ENCODE assay signal across 19 mouse cellular contexts in genomic region chr1:39234815-39235449, GRCm38 (mm10). TPM values are rescaled to one million over a fixed set of nuclear protein-coding genes. Genes with fewer than 3 reads are reported as not detected.
DNase-seq lines count a peak whose midpoint lies in the region; ATAC-seq and TF ChIP-seq lines count a peak whose summit lies in the region.
"Had no signal": no experiment of that assay in that cellular context is flagged by ENCODE, and none has a peak within 500 bp of the region (broad histone marks: within the 10 kb centered on the region; RNA-seq: fewer than 3 reads in every experiment).

No protein-coding gene starts in this region.

- no peaks in the 10 kb centered on the region for H3K27me3 ChIP-seq in kidney, embryonic 14.5 days (ENCODE audit: control insufficient read depth, insufficient read depth, low read length)
- no peaks in the 10 kb centered on the region for H3K27me3 ChIP-seq in intestine, embryonic 15.5 days (replicated peaks)
- H3K27me3 ChIP-seq in stomach, postnatal 0 days (ENCODE audit: control insufficient read depth, insufficient read depth, low read length) = no peaks in the 10 kb centered on the region
- no peaks in the 10 kb centered on the region for H3K27me3 ChIP-seq in kidney, embryonic 16.5 days (ENCODE audit: insufficient read depth, low read length)
- no peaks in the 10 kb centered on the region for H3K27me3 ChIP-seq in hindbrain, embryonic 12.5 days
- H3K27me3 ChIP-seq: forebrain, embryonic 12.5 days had no signal

- H3K4me2 ChIP-seq in kidney, embryonic 14.5 days (replicated peaks; ENCODE audit: low read depth, low read length) = no peak overlapping the region
- no peak overlapping the region; the same call in 1 of the 2 replicates for H3K4me2 ChIP-seq in intestine, embryonic 15.5 days (replicated peaks)
- H3K4me2 ChIP-seq in stomach, postnatal 0 days (replicated peaks; ENCODE audit: low read depth) = no peak overlapping the region
- H3K4me2 ChIP-seq in kidney, embryonic 16.5 days (replicated peaks; ENCODE audit: low read depth, low read length) = no peak overlapping the region
- H3K4me2 ChIP-seq in hindbrain, embryonic 12.5 days (replicated peaks) = no peak overlapping the region
- H3K4me2 ChIP-seq: forebrain, embryonic 12.5 days; liver, embryonic 11.5 days had no signal

- 0 out of 2 replicates have a peak, but pooled peaks have one; percentile 35 for ATAC-seq in kidney, embryonic 14.5 days (ENCODE audit: low FRiP score, low TSS enrichment)
- peak; percentile 88 for ATAC-seq in intestine, embryonic 15.5 days
- peak; percentile 80 for ATAC-seq in stomach, postnatal 0 days (ENCODE audit: low FRiP score, low TSS enrichment)
- no peak for ATAC-seq in kidney, embryonic 16.5 days (ENCODE audit: low FRiP score, low TSS enrichment)
- ATAC-seq in hindbrain, embryonic 12.5 days (ENCODE audit: low FRiP score) = no peak

- H3K9ac ChIP-seq in kidney, embryonic 14.5 days (ENCODE audit: low read depth, low read length) = no peak overlapping the region
- no peak overlapping the region for H3K9ac ChIP-seq in intestine, embryonic 15.5 days
- no peak overlapping the region for H3K9ac ChIP-seq in stomach, postnatal 0 days (ENCODE audit: low read length)
- H3K9ac ChIP-seq in kidney, embryonic 16.5 days (replicated peaks; ENCODE audit: low read length) = no peak overlapping the region
- no peak overlapping the region for H3K9ac ChIP-seq in hindbrain, embryonic 12.5 days
- H3K9ac ChIP-seq: forebrain, embryonic 12.5 days had no signal

- TF ChIP-seq EP300 in stomach, postnatal 0 days (optimal IDR thresholded peaks at IDR 0.05) = no peak

- H3K36me3 ChIP-seq in kidney, embryonic 14.5 days (ENCODE audit: control insufficient read depth, insufficient read depth, low read length) = no peaks in the 10 kb centered on the region
- no peaks in the 10 kb centered on the region for H3K36me3 ChIP-seq in intestine, embryonic 15.5 days
- no peaks in the 10 kb centered on the region for H3K36me3 ChIP-seq in stomach, postnatal 0 days (ENCODE audit: control insufficient read depth, insufficient read depth, low read length)
- no peaks in the 10 kb centered on the region for H3K36me3 ChIP-seq in kidney, embryonic 16.5 days (ENCODE audit: insufficient read depth, low read length)
- no peaks in the 10 kb centered on the region for H3K36me3 ChIP-seq in hindbrain, embryonic 12.5 days
- H3K36me3 ChIP-seq: forebrain, embryonic 12.5 days; heart, embryonic 10.5 days; limb, embryonic 10.5 days had no signal

- no peaks in the 10 kb centered on the region for H3K9me3 ChIP-seq in kidney, embryonic 14.5 days (ENCODE audit: control insufficient read depth, low read length)
- H3K9me3 ChIP-seq in intestine, embryonic 15.5 days = no peaks in the 10 kb centered on the region
- H3K9me3 ChIP-seq in stomach, postnatal 0 days (ENCODE audit: control insufficient read depth, low read length) = no peaks in the 10 kb centered on the region
- no peaks in the 10 kb centered on the region for H3K9me3 ChIP-seq in kidney, embryonic 16.5 days (ENCODE audit: low read length)
- H3K9me3 ChIP-seq in hindbrain, embryonic 12.5 days (replicated peaks) = no peaks in the 10 kb centered on the region
- H3K9me3 ChIP-seq: forebrain, embryonic 12.5 days; heart, embryonic 10.5 days; limb, embryonic 10.5 days had no signal

- 35% methylated on average over 11 of the region's 11 CpGs for WGBS in kidney, embryonic 14.5 days
- 58% methylated on average over 11 of the region's 11 CpGs for WGBS in intestine, embryonic 15.5 days
- WGBS in stomach, postnatal 0 days = 55% methylated on average over 11 of the region's 11 CpGs
- WGBS in kidney, embryonic 16.5 days = 37% methylated on average over 11 of the region's 11 CpGs
- WGBS in hindbrain, embryonic 12.5 days = 85% methylated on average over 11 of the region's 11 CpGs

- no peak for DNase-seq in kidney, postnatal 25 days
- peak; percentile 29 for DNase-seq in T-cell, adult 2 months (ENCODE audit: low spot score)
- DNase-seq in stomach, postnatal 0 days (ENCODE audit: low spot score) = peak; percentile 60
- DNase-seq in left cerebral cortex, adult 9 months (ENCODE audit: low spot score in 2 of 2) = no peak
- DNase-seq: cerebellum, adult 9-10 months; gastrocnemius, postnatal 10 days; kidney, adult 11 months; kidney, postnatal 14 days; right cerebral cortex, postnatal 4 days; thymus, postnatal 4 days had no signal

- TF ChIP-seq CTCF in stomach, postnatal 0 days (IDR thresholded peaks at IDR 0.05; ENCODE audit: low read depth) = no peak

- no peaks in the 10 kb centered on the region for H3K4me1 ChIP-seq in kidney, embryonic 14.5 days (ENCODE audit: control insufficient read depth, insufficient read depth, low read length)
- H3K4me1 ChIP-seq in intestine, embryonic 15.5 days (replicated peaks) = 0 out of 2 replicates have a peak, but pooled peaks cover 2% of the 10 kb centered on the region
- H3K4me1 ChIP-seq in stomach, postnatal 0 days (replicated peaks; ENCODE audit: control insufficient read depth, insufficient read depth) = no peaks in the 10 kb centered on the region
- H3K4me1 ChIP-seq in kidney, embryonic 16.5 days (ENCODE audit: insufficient read depth, low read length) = no peaks in the 10 kb centered on the region
- no peaks in the 10 kb centered on the region for H3K4me1 ChIP-seq in hindbrain, embryonic 12.5 days
- H3K4me1 ChIP-seq: forebrain, embryonic 12.5 days; limb, embryonic 10.5 days had no signal

- H3K4me3 ChIP-seq in kidney, embryonic 14.5 days (ENCODE audit: low read length) = no peak overlapping the region
- H3K4me3 ChIP-seq in intestine, embryonic 15.5 days (replicated peaks) = no peak overlapping the region
- H3K4me3 ChIP-seq in stomach, postnatal 0 days (ENCODE audit: low read depth, low read length) = no peak overlapping the region
- H3K4me3 ChIP-seq in kidney, embryonic 16.5 days (ENCODE audit: low read length) = no peak overlapping the region
- H3K4me3 ChIP-seq in hindbrain, embryonic 12.5 days = no peak overlapping the region
- H3K4me3 ChIP-seq: forebrain, embryonic 12.5 days; heart, embryonic 10.5 days; left cerebral cortex, adult 2 months; limb, embryonic 10.5 days had no signal

- no peak overlapping the region for H3K27ac ChIP-seq in kidney, embryonic 14.5 days (ENCODE audit: low read depth, low read length)
- H3K27ac ChIP-seq in intestine, embryonic 15.5 days = no peak overlapping the region
- peak overlapping the region; percentile 37 for H3K27ac ChIP-seq in stomach, postnatal 0 days (replicated peaks)
- H3K27ac ChIP-seq in kidney, embryonic 16.5 days (ENCODE audit: low read length) = no peak overlapping the region
- no peak overlapping the region for H3K27ac ChIP-seq in hindbrain, embryonic 12.5 days
- H3K27ac ChIP-seq: forebrain, embryonic 12.5 days; heart, embryonic 10.5 days; left cerebral cortex, adult 2 months; limb, embryonic 10.5 days had no signal

RNA-seq across cellular contexts. Expression of gene Npas2, which starts 41.4 kb away (rescaled TPM):
- 0.41 and 0.70 TPM in 2 replicates for polyA plus RNA-seq in kidney, embryonic 14.5 days (2014; fragmentation: Nextera tagmentation; extraction: Ambion mirVana)
- 0.49 and 0.64 TPM in 2 replicates for polyA plus RNA-seq in intestine, embryonic 15.5 days (2015; fragmentation: Nextera tagmentation; extraction: Ambion mirVana)
- 1.7 and 2.3 TPM in 2 replicates for polyA plus RNA-seq in stomach, postnatal 0 days (2015; fragmentation: Nextera tagmentation; extraction: Ambion mirVana)
- polyA plus RNA-seq in kidney, embryonic 16.5 days (2015; fragmentation: Nextera tagmentation; extraction: Ambion mirVana) = 0.69 and 1.3 TPM in 2 replicates
- polyA plus RNA-seq in hindbrain, embryonic 12.5 days (2016; fragmentation: Nextera tagmentation; extraction: Ambion mirVana) = 0.15 and 0.63 TPM in 2 replicates

Comparison
In these comparisons a context has a peak if more than half of its experiments do, and no peak if none do; other contexts are left out.
1. ATAC-seq: peak in kidney, embryonic 14.5 days (single experiment), intestine, embryonic 15.5 days (single experiment) and stomach, postnatal 0 days (single experiment); none in kidney, embryonic 16.5 days (single experiment) and hindbrain, embryonic 12.5 days (single experiment).
2. DNase-seq: peak in T-cell, adult 2 months (single experiment) and stomach, postnatal 0 days (single experiment); none in kidney, postnatal 25 days (0 of 2) and left cerebral cortex, adult 9 months (0 of 2).